Comparison of ENCODE assay signal across 8 mouse cellular contexts in the genomic region with DNA sequence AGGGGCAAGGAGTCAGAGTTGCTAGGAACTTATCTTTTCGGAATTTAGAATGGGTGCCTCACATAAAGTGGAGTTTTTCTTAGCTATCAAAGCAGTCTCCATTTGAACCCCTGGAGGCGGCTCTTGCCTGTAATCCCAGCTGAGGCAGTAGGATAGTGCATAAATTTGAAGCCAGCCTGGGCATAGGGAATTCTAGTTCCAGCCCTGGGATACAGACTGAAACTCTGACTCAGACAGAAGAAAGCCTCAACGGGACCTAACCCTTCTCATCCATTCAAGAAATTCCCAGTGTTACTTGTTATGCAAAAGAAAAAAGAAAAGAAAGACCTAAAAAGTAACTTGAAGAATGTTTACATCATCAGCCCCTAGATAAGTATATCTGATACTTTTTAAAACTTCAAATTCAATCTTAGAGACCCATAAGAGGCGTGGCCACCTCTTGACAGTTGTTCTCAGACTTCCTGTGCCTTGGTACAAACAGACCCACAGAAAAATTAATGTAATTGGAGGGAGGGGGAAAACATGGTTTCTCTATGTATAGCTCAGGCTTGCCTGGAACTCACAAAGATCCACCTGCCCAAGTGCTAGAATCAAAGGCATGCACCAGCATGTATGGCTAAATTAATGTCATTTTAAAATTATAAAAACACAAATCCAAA. TPM values are rescaled to one million over a fixed set of nuclear protein-coding genes. Genes with fewer than 3 reads are reported as not detected.
DNase-seq lines count a peak whose midpoint lies in the region; ATAC-seq and TF ChIP-seq lines count a peak whose summit lies in the region.

No protein-coding gene starts in this region.

- DNase-seq in cerebellum, adult 11 months = peak; percentile 6
- peak; percentile 52 for DNase-seq in MEL (ENCODE audit: low read depth, low spot score)
- no peak for DNase-seq in forebrain, embryonic 10.5 days (ENCODE audit: extremely low spot score, low spot score)
- DNase-seq in liver, embryonic 13.5 days = no peak
- no peak for DNase-seq in gastrocnemius, postnatal 14 days

- peak overlapping the region; percentile 91 for H3K9ac ChIP-seq in MEL (ENCODE audit: control insufficient read depth, low read depth, low read length, poor library complexity, severe bottlenecking)
- H3K9ac ChIP-seq in hindbrain, embryonic 16.5 days (ENCODE audit: low read depth, low read length) = peak overlapping the region; percentile 90
- peak overlapping the region; percentile 99 for H3K9ac ChIP-seq in liver, embryonic 13.5 days
- peak overlapping the region; percentile 35; the same call in 1 of the 2 replicates for H3K9ac ChIP-seq in stomach, embryonic 15.5 days

- peaks cover 3 to 19% of the 10 kb centered on the region in 2 experiments; a peak in 3 of 4 replicates for H3K4me1 ChIP-seq in MEL (ENCODE audit: control insufficient read depth in 1 of 2, insufficient read depth in 2 of 2, low read length in 2 of 2)
- H3K4me1 ChIP-seq in forebrain, embryonic 10.5 days = peaks cover 25% of the 10 kb centered on the region
- H3K4me1 ChIP-seq in hindbrain, embryonic 16.5 days (ENCODE audit: control insufficient read depth, insufficient read depth, low read depth, low read length) = peaks cover 14% of the 10 kb centered on the region
- H3K4me1 ChIP-seq in liver, embryonic 13.5 days (replicated peaks) = peaks cover 58% of the 10 kb centered on the region
- 0 out of 2 replicates have a peak, but pooled peaks cover 7% of the 10 kb centered on the region for H3K4me1 ChIP-seq in stomach, embryonic 15.5 days

- TF ChIP-seq RAD21 in MEL (IDR thresholded peaks at IDR 0.05; ENCODE audit: low read depth, low read length) = no peak

- H3K79me2 ChIP-seq in MEL (ENCODE audit: control insufficient read depth, insufficient read depth, low read length, poor library complexity) = peaks cover 5% of the 10 kb centered on the region; the same call in 1 of the 2 replicates

- TF ChIP-seq CTCF in MEL (IDR thresholded peaks at IDR 0.05 in 2 of 3, conservative IDR thresholded peaks at IDR 0.05 in 1 of 3; ENCODE audit: control insufficient read depth in 1 of 3, insufficient read depth in 1 of 3, low read depth in 2 of 3, low read length in 3 of 3, poor library complexity in 1 of 3, severe bottlenecking in 1 of 3) = no peak

- no peak for TF ChIP-seq POLR2A in MEL (IDR thresholded peaks at IDR 0.05; ENCODE audit: control insufficient read depth in 1 of 2, insufficient read depth in 1 of 2, low read depth in 1 of 2, low read length in 2 of 2, poor library complexity in 1 of 2)

- peak overlapping the region; percentile 93 for H3K27ac ChIP-seq in MEL (ENCODE audit: control insufficient read depth, low read depth, low read length)
- H3K27ac ChIP-seq in forebrain, embryonic 10.5 days = peak overlapping the region; percentile 92
- H3K27ac ChIP-seq in hindbrain, embryonic 16.5 days (ENCODE audit: low read depth, low read length) = peak overlapping the region; percentile 85
- H3K27ac ChIP-seq in liver, embryonic 13.5 days = peak overlapping the region; percentile 100
- H3K27ac ChIP-seq in stomach, embryonic 15.5 days = peak overlapping the region; percentile 86

- 32% methylated on average over 4 of the region's 4 CpGs for WGBS in forebrain, embryonic 10.5 days
- WGBS in hindbrain, embryonic 16.5 days = 19% methylated on average over 4 of the region's 4 CpGs
- WGBS in liver, embryonic 13.5 days (ENCODE audit: insufficient replicate concordance) = 12% methylated on average over 4 of the region's 4 CpGs
- 13% methylated on average over 4 of the region's 4 CpGs for WGBS in stomach, embryonic 15.5 days

- intact Hi-C loops in gastrocnemius, postnatal 14 days (cut with DNase I; ENCODE audit: low total_unique reads) = no loop called here

- peak overlapping the region; percentile 92 for H3K4me2 ChIP-seq in hindbrain, embryonic 16.5 days (ENCODE audit: low read length)
- H3K4me2 ChIP-seq in liver, embryonic 13.5 days = peak overlapping the region; percentile 91
- H3K4me2 ChIP-seq in stomach, embryonic 15.5 days = peak overlapping the region; percentile 86

- H3K4me3 ChIP-seq in MEL (ENCODE audit: control insufficient read depth in 1 of 2, insufficient read depth in 1 of 2, low read depth in 2 of 2, low read length in 2 of 2) = peak overlapping the region; percentile 64 to 86
- peak overlapping the region; percentile 84 for H3K4me3 ChIP-seq in forebrain, embryonic 10.5 days
- peak overlapping the region; percentile 93 for H3K4me3 ChIP-seq in hindbrain, embryonic 16.5 days (ENCODE audit: low read length)
- H3K4me3 ChIP-seq in liver, embryonic 13.5 days (replicated peaks) = peak overlapping the region; percentile 100
- peak overlapping the region; percentile 91 for H3K4me3 ChIP-seq in stomach, embryonic 15.5 days (replicated peaks)

- no peaks in the 10 kb centered on the region for H3K27me3 ChIP-seq in MEL (ENCODE audit: control insufficient read depth in 1 of 2, insufficient read depth in 2 of 2, low read length in 2 of 2)
- H3K27me3 ChIP-seq in forebrain, embryonic 10.5 days (ENCODE audit: poor library complexity, severe bottlenecking) = no peaks in the 10 kb centered on the region
- no peaks in the 10 kb centered on the region for H3K27me3 ChIP-seq in hindbrain, embryonic 16.5 days (replicated peaks; ENCODE audit: control insufficient read depth, insufficient read depth, low read length)
- H3K27me3 ChIP-seq in liver, embryonic 13.5 days = no peaks in the 10 kb centered on the region
- no peaks in the 10 kb centered on the region for H3K27me3 ChIP-seq in stomach, embryonic 15.5 days (replicated peaks)

- no peak for TF ChIP-seq EP300 in MEL (IDR thresholded peaks at IDR 0.05; ENCODE audit: low read depth in 1 of 2, low read length in 2 of 2)

- ATAC-seq in cerebellum, adult (ENCODE audit: insufficient number of reproducible peaks, low FRiP score, low TSS enrichment) = no peak
- no peak for ATAC-seq in hindbrain, embryonic 16.5 days
- ATAC-seq in liver, embryonic 13.5 days (ENCODE audit: low read depth) = no peak
- ATAC-seq in stomach, embryonic 15.5 days (ENCODE audit: insufficient read depth, low FRiP score, low read depth) = no peak

- H3K36me3 ChIP-seq in MEL (ENCODE audit: control insufficient read depth in 1 of 2, insufficient read depth in 2 of 2, low read length in 2 of 2) = peaks cover 0 to 28% of the 10 kb centered on the region in 2 experiments; a peak in 2 of 4 replicates
- H3K36me3 ChIP-seq in forebrain, embryonic 10.5 days (replicated peaks) = no peaks in the 10 kb centered on the region
- H3K36me3 ChIP-seq in hindbrain, embryonic 16.5 days (ENCODE audit: control insufficient read depth, insufficient read depth, low read length) = no peaks in the 10 kb centered on the region
- peaks cover 5% of the 10 kb centered on the region; the same call in 1 of the 2 replicates for H3K36me3 ChIP-seq in liver, embryonic 13.5 days
- no peaks in the 10 kb centered on the region for H3K36me3 ChIP-seq in stomach, embryonic 15.5 days

- H3K9me3 ChIP-seq in MEL (replicated peaks; ENCODE audit: insufficient read depth, low read length) = no peaks in the 10 kb centered on the region
- no peaks in the 10 kb centered on the region for H3K9me3 ChIP-seq in forebrain, embryonic 10.5 days
- no peaks in the 10 kb centered on the region for H3K9me3 ChIP-seq in hindbrain, embryonic 16.5 days (ENCODE audit: control insufficient read depth, low read length)
- no peaks in the 10 kb centered on the region for H3K9me3 ChIP-seq in liver, embryonic 13.5 days (replicated peaks)
- no peaks in the 10 kb centered on the region for H3K9me3 ChIP-seq in stomach, embryonic 15.5 days

TF ChIP-seq in MEL, 35 proteins besides CTCF, POLR2A, EP300 and RAD21 (continues in another document):
- TF ChIP-seq MAFK (IDR thresholded peaks at IDR 0.05; ENCODE audit: borderline replicate concordance, low read depth, low read length) (0 out of 2 replicates have a peak, but pooled peaks have one; percentile 21), ZKSCAN1 (IDR thresholded peaks at IDR 0.05; ENCODE audit: low read depth, low read length) (no peak), KAT2A (conservative IDR thresholded peaks at IDR 0.05; ENCODE audit: low read depth, low read length) (no peak), CHD2 (IDR thresholded peaks at IDR 0.05; ENCODE audit: low read length) (no peak), MXI1 (IDR thresholded peaks at IDR 0.05; ENCODE audit: low read depth, low read length) (no peak; the same call in 1 of the 2 replicates), TCF12 (IDR thresholded peaks at IDR 0.05; ENCODE audit: low read depth, low read length) (0 out of 2 replicates have a peak, but pooled peaks have one; percentile 1), MEF2A (IDR thresholded peaks at IDR 0.05; ENCODE audit: extremely low read depth, insufficient replicate concordance, low read depth, low read length, poor library complexity, severe bottlenecking) (no peak), MAZ (IDR thresholded peaks at IDR 0.05; ENCODE audit: low read depth, low read length) (0 out of 2 replicates have a peak, but pooled peaks have one; percentile 46), ETS1 (IDR thresholded peaks at IDR 0.05; ENCODE audit: low read depth, low read length) (0 out of 2 replicates have a peak, but pooled peaks have one; percentile 3), GATA1 (IDR thresholded peaks at IDR 0.05; ENCODE audit: low read depth, low read length) (0 out of 2 replicates have a peak, but pooled peaks have one; percentile 9), ZMIZ1 (IDR thresholded peaks at IDR 0.05; ENCODE audit: low read depth, low read length) (no peak)

RNA-seq across cellular contexts. Expression of a gene that starts 1.2 kb away (rescaled TPM):
- total RNA-seq in MEL (2012; rRNA removed) = 18.8 and 21.1 TPM in 2 replicates
- 10 to 100 TPM in 1 of 2 experiments, not detected in 1; 22.2 TPM for polyA plus RNA-seq in MEL (2012; ENCODE audit: insufficient read depth in 1 of 2, insufficient read length in 2 of 2, low read depth in 1 of 2, low replicate concordance in 2 of 2, missing spikeins in 1 of 2)
- 72.1 and 81.6 TPM in 2 replicates for polyA plus RNA-seq in forebrain, embryonic 10.5 days (2016; fragmentation: Nextera tagmentation; extraction: Ambion mirVana)
- polyA plus RNA-seq in hindbrain, embryonic 16.5 days (2015; fragmentation: Nextera tagmentation; extraction: Ambion mirVana) = 57.2 and 60.6 TPM in 2 replicates
- polyA plus RNA-seq in liver, embryonic 13.5 days (2015; fragmentation: Nextera tagmentation; extraction: Ambion mirVana) = 43.9 and 47.6 TPM in 2 replicates
- polyA plus RNA-seq in stomach, embryonic 15.5 days (2015; fragmentation: Nextera tagmentation; extraction: Ambion mirVana) = 53.9 and 57.0 TPM in 2 replicates
- total RNA-seq in gastrocnemius, postnatal 14 days (2021) = 10 to 100 TPM; 21.2 to 21.3 TPM

RNA-seq across cellular contexts. Expression of a gene that starts 47.3 kb away (rescaled TPM):
- total RNA-seq in MEL (2012; rRNA removed) = 74.9 and 94.1 TPM in 2 replicates
- 10 to 100 TPM in 1 of 2 experiments, not detected in 1; 73.5 TPM for polyA plus RNA-seq in MEL (2012; ENCODE audit: insufficient read depth in 1 of 2, insufficient read length in 2 of 2, low read depth in 1 of 2, low replicate concordance in 2 of 2, missing spikeins in 1 of 2)
- polyA plus RNA-seq in forebrain, embryonic 10.5 days (2016; fragmentation: Nextera tagmentation; extraction: Ambion mirVana) = 92.8 and 96.9 TPM in 2 replicates
- 96.2 and 102 TPM in 2 replicates for polyA plus RNA-seq in hindbrain, embryonic 16.5 days (2015; fragmentation: Nextera tagmentation; extraction: Ambion mirVana)
- 45.9 and 47.8 TPM in 2 replicates for polyA plus RNA-seq in liver, embryonic 13.5 days (2015; fragmentation: Nextera tagmentation; extraction: Ambion mirVana)
- 63.8 and 64.5 TPM in 2 replicates for polyA plus RNA-seq in stomach, embryonic 15.5 days (2015; fragmentation: Nextera tagmentation; extraction: Ambion mirVana)
- total RNA-seq in gastrocnemius, postnatal 14 days (2021) = 10 to 100 TPM; 11.1 to 15.0 TPM

Comparison
In these comparisons a context has a peak if more than half of its experiments do, and no peak if none do; other contexts are left out.
1. DNase-seq: peak in cerebellum, adult 11 months (single experiment) and MEL (single experiment); none in forebrain, embryonic 10.5 days (single experiment), liver, embryonic 13.5 days (single experiment) and gastrocnemius, postnatal 14 days (single experiment).
2. H3K9ac ChIP-seq: peak in every context shown above with its lines; median percentile 99 in liver, embryonic 13.5 days; 91 in MEL; 90 in hindbrain, embryonic 16.5 days; 35 in stomach, embryonic 15.5 days.
3. Peak in every context shown above with its lines, with median percentiles within 50 percentile points of each other: H3K27ac ChIP-seq, H3K4me3 ChIP-seq and H3K4me2 ChIP-seq.